Mouse (Mus musculus) right cerebral cortex, postnatal 14 days (tissue): ENCODE measurements around the gene Slc13a5.

Source experiments
- DNase-seq: peaks from one replicate; pipeline ENCODE4 v3.0.0; 2022

Slc13a5 gene

GRCm38 (mm10) chr11:72196506-72196905 is 70.5 kb downstream of the Slc13a5 start:
- no peak for DNase-seq

- DNase-seq, result no peak
These were observed 72.8 kb downstream of the Slc13a5 start for GRCm38 (mm10) chr11:72194259-72194658.
